Comparison of ENCODE assay signal across 19 mouse cellular contexts in genomic region chr11:113107966-113108699, GRCm38 (mm10).
A peak's percentile ranks its signal among the peaks of the same experiment; 100 is the strongest.
DNase-seq lines count a peak whose midpoint lies in the region; ATAC-seq lines count a peak whose summit lies in the region.
"Had no signal": no experiment of that assay in that cellular context is flagged by ENCODE, and none has a peak within 500 bp of the region (broad histone marks: within the 10 kb centered on the region; RNA-seq: fewer than 3 reads in every experiment).

No protein-coding gene starts in this region.

- H3K36me3 ChIP-seq in hindbrain, embryonic 13.5 days: no peaks in the 10 kb centered on the region
- H3K36me3 ChIP-seq in hindbrain, embryonic 16.5 days (ENCODE audit: control insufficient read depth, insufficient read depth, low read length): no peaks in the 10 kb centered on the region
- no peaks in the 10 kb centered on the region for H3K36me3 ChIP-seq in embryonic facial prominence, embryonic 15.5 days
- no peaks in the 10 kb centered on the region for H3K36me3 ChIP-seq in neural tube, embryonic 13.5 days
- H3K36me3 ChIP-seq: heart, embryonic 12.5 days; midbrain, embryonic 10.5 days; stomach, embryonic 15.5 days had no signal

- no peak overlapping the region for H3K4me3 ChIP-seq in hindbrain, embryonic 13.5 days
- H3K4me3 ChIP-seq in hindbrain, embryonic 16.5 days (ENCODE audit: low read length): no peak overlapping the region
- H3K4me3 ChIP-seq in embryonic facial prominence, embryonic 15.5 days (replicated peaks): no peak overlapping the region
- no peak overlapping the region for H3K4me3 ChIP-seq in neural tube, embryonic 13.5 days
- H3K4me3 ChIP-seq: heart, embryonic 12.5 days; midbrain, embryonic 10.5 days; stomach, embryonic 15.5 days had no signal

- H3K27me3 ChIP-seq in hindbrain, embryonic 13.5 days: no peaks in the 10 kb centered on the region
- H3K27me3 ChIP-seq in hindbrain, embryonic 16.5 days (replicated peaks; ENCODE audit: control insufficient read depth, insufficient read depth, low read length): no peaks in the 10 kb centered on the region
- no peaks in the 10 kb centered on the region for H3K27me3 ChIP-seq in embryonic facial prominence, embryonic 15.5 days
- H3K27me3 ChIP-seq in neural tube, embryonic 13.5 days: no peaks in the 10 kb centered on the region
- H3K27me3 ChIP-seq: stomach, embryonic 15.5 days had no signal

- DNase-seq in Muller cell, postnatal 12 days (ENCODE audit: inconsistent ontology term): peak; percentile 54
- DNase-seq in heart, adult 9 months (ENCODE audit: low spot score in 2 of 2): no peak
- no peak for DNase-seq in urinary bladder, postnatal 36 days (ENCODE audit: low spot score in 2 of 2)
- DNase-seq: cerebellum, adult 9-11 months; heart, postnatal 36 days; kidney, postnatal 25 days; layer of hippocampus, adult 9-11 months; liver; liver, postnatal 0 days; lung, postnatal 14 days; spleen, adult 18-20 months; thymus, adult 2 months had no signal

- H3K9ac ChIP-seq in hindbrain, embryonic 13.5 days: no peak overlapping the region
- H3K9ac ChIP-seq in hindbrain, embryonic 16.5 days (ENCODE audit: low read depth, low read length): no peak overlapping the region
- H3K9ac ChIP-seq in embryonic facial prominence, embryonic 15.5 days: no peak overlapping the region
- no peak overlapping the region for H3K9ac ChIP-seq in neural tube, embryonic 13.5 days
- H3K9ac ChIP-seq: heart, embryonic 12.5 days; liver, postnatal 0 days; stomach, embryonic 15.5 days had no signal

- no peak for ATAC-seq in hindbrain, embryonic 13.5 days (ENCODE audit: low FRiP score)
- ATAC-seq in hindbrain, embryonic 16.5 days: no peak
- 0 out of 2 replicates have a peak, but pooled peaks have one; percentile 44 for ATAC-seq in embryonic facial prominence, embryonic 15.5 days (ENCODE audit: insufficient number of reproducible peaks, low FRiP score, low TSS enrichment, low read depth)
- ATAC-seq in neural tube, embryonic 13.5 days (ENCODE audit: low read depth): peak; percentile 24; the same call in 1 of the 2 replicates

- H3K4me1 ChIP-seq in hindbrain, embryonic 13.5 days (replicated peaks): peaks cover 52% of the 10 kb centered on the region
- peaks cover 7% of the 10 kb centered on the region for H3K4me1 ChIP-seq in hindbrain, embryonic 16.5 days (ENCODE audit: control insufficient read depth, insufficient read depth, low read depth, low read length)
- peaks cover 17% of the 10 kb centered on the region for H3K4me1 ChIP-seq in embryonic facial prominence, embryonic 15.5 days
- H3K4me1 ChIP-seq in neural tube, embryonic 13.5 days (replicated peaks): peaks cover 57% of the 10 kb centered on the region

- WGBS in hindbrain, embryonic 13.5 days: 59% methylated on average over 10 of the region's 10 CpGs
- 63% methylated on average over 10 of the region's 10 CpGs for WGBS in hindbrain, embryonic 16.5 days
- WGBS in embryonic facial prominence, embryonic 15.5 days: 51% methylated on average over 10 of the region's 10 CpGs
- WGBS in neural tube, embryonic 13.5 days: 54% methylated on average over 10 of the region's 10 CpGs

- H3K27ac ChIP-seq in hindbrain, embryonic 13.5 days: peak overlapping the region; percentile 56
- H3K27ac ChIP-seq in hindbrain, embryonic 16.5 days (ENCODE audit: low read depth, low read length): no peak overlapping the region
- no peak overlapping the region for H3K27ac ChIP-seq in embryonic facial prominence, embryonic 15.5 days (replicated peaks)
- peak overlapping the region; percentile 52 for H3K27ac ChIP-seq in neural tube, embryonic 13.5 days (replicated peaks)
- H3K27ac ChIP-seq: stomach, embryonic 15.5 days had no signal

- no peak overlapping the region for H3K4me2 ChIP-seq in hindbrain, embryonic 13.5 days
- H3K4me2 ChIP-seq in hindbrain, embryonic 16.5 days (ENCODE audit: low read length): no peak overlapping the region
- no peak overlapping the region for H3K4me2 ChIP-seq in embryonic facial prominence, embryonic 15.5 days (replicated peaks)
- no peak overlapping the region for H3K4me2 ChIP-seq in neural tube, embryonic 13.5 days
- H3K4me2 ChIP-seq: heart, embryonic 12.5 days; stomach, embryonic 15.5 days had no signal

- H3K9me3 ChIP-seq in hindbrain, embryonic 13.5 days: no peaks in the 10 kb centered on the region
- H3K9me3 ChIP-seq in hindbrain, embryonic 16.5 days (ENCODE audit: control insufficient read depth, low read length): no peaks in the 10 kb centered on the region
- H3K9me3 ChIP-seq in embryonic facial prominence, embryonic 15.5 days (replicated peaks): no peaks in the 10 kb centered on the region
- no peaks in the 10 kb centered on the region for H3K9me3 ChIP-seq in neural tube, embryonic 13.5 days
- H3K9me3 ChIP-seq: heart, embryonic 12.5 days; midbrain, embryonic 10.5 days; stomach, embryonic 15.5 days had no signal

Comparison
In these comparisons a context has a peak if more than half of its experiments do, and no peak if none do; other contexts are left out.
1. H3K27ac ChIP-seq: peak in hindbrain, embryonic 13.5 days (single experiment) and neural tube, embryonic 13.5 days (single experiment); none in hindbrain, embryonic 16.5 days (single experiment) and embryonic facial prominence, embryonic 15.5 days (single experiment).
2. ATAC-seq: peak in embryonic facial prominence, embryonic 15.5 days (single experiment) and neural tube, embryonic 13.5 days (single experiment); none in hindbrain, embryonic 13.5 days (single experiment) and hindbrain, embryonic 16.5 days (single experiment).